In genomic region chr8:19776311-19776710, GRCm38 (mm10) we compare ENCODE assay signal across 19 mouse cellular contexts. TPM values are rescaled to one million over a fixed set of nuclear protein-coding genes. Genes with fewer than 3 reads are reported as not detected.
"Had no signal": no experiment of that assay in that cellular context is flagged by ENCODE, and none has a peak within 500 bp of the region (broad histone marks: within the 10 kb centered on the region; RNA-seq: fewer than 3 reads in every experiment).

No protein-coding gene starts in this region.

RNA-seq across cellular contexts. Expression of gene 4930467E23Rik, which starts 46.9 kb away (rescaled TPM):
- total RNA-seq: common myeloid progenitor, adult 5-6 weeks; forebrain, postnatal 0 days; gastrocnemius, adult 18-20 months; gastrocnemius, postnatal 25 days; gastrocnemius, postnatal 36 days; granulocyte monocyte progenitor cell, adult 5-6 weeks had no signal
- polyA plus RNA-seq: embryonic facial prominence, embryonic 10.5 days; embryonic facial prominence, embryonic 11.5 days; embryonic facial prominence, embryonic 12.5 days; embryonic facial prominence, embryonic 13.5 days; embryonic facial prominence, embryonic 14.5 days; erythroblast, embryonic 14.5 days; forebrain, embryonic 10.5 days; forebrain, embryonic 11.5 days; forebrain, embryonic 13.5 days; forebrain, embryonic 14.5 days; forebrain, embryonic 15.5 days; forebrain, embryonic 16.5 days; forebrain, postnatal 0 days; gonadal fat pad, adult 2 months had no signal
